Mouse (Mus musculus) MEL (cell line): ENCODE measurements around the gene Tmem181a. TPM values are rescaled to one million over a fixed set of nuclear protein-coding genes. Genes with fewer than 3 reads are reported as not detected.
"Not testable (repeated sequence)": the region's sequence is repeated elsewhere in the genome, so short reads cannot be mapped to it uniquely, and the experiment has no call there.

Source experiments
- DNase-seq: peaks from one replicate; pipeline ENCODE4 v3.0.0; 2011; ENCODE audit warnings: low read depth, low spot score
- H3K27ac ChIP-seq: 2 replicates; pipeline ENCODE4 v1.5.1; 2012; ENCODE audit warnings: low read depth, mild to moderate bottlenecking, control low read depth, low read length, moderate library complexity; ENCODE audit not compliant: control insufficient read depth
- H3K27me3 ChIP-seq, 2 experiments: fragments of 150-350 bp in 1 of 2; sonication (generic) in 1 of 2; 2 replicates each; pipeline ENCODE4 v1.6.1; 2012; ENCODE audit warnings: low read length in 2 of 2, mild to moderate bottlenecking in 2 of 2, improper control_type of control experiment in 1 of 2, moderate library complexity in 1 of 2; ENCODE audit not compliant: insufficient read depth in 2 of 2, control insufficient read depth in 1 of 2
- H3K36me3 ChIP-seq, 2 experiments: 2 replicates each; pipeline ENCODE4 v1.6.1; 2012 to 2014; ENCODE audit warnings: low read length in 2 of 2, improper control_type of control experiment in 1 of 2, inconsistent platforms in 1 of 2, mild to moderate bottlenecking in 1 of 2; ENCODE audit not compliant: insufficient read depth in 2 of 2, control insufficient read depth in 1 of 2
- H3K4me1 ChIP-seq, 2 experiments: fragments of 150-350 bp in 1 of 2; sonication (generic) in 1 of 2; 2 replicates each; pipeline ENCODE4 v1.6.1; 2012; ENCODE audit warnings: low read length in 2 of 2, improper control_type of control experiment in 1 of 2, mild to moderate bottlenecking in 1 of 2; ENCODE audit not compliant: insufficient read depth in 2 of 2, control insufficient read depth in 1 of 2
- H3K4me3 ChIP-seq, 2 experiments: fragments of 150-350 bp in 1 of 2; sonication (generic) in 1 of 2; 2 replicates each; pipeline ENCODE4 v1.5.1; 2012; ENCODE audit warnings: low read depth in 2 of 2, low read length in 2 of 2, mild to moderate bottlenecking in 2 of 2, moderate library complexity in 2 of 2, control low read depth in 1 of 2, improper control_type of control experiment in 1 of 2; ENCODE audit not compliant: control insufficient read depth in 1 of 2, insufficient read depth in 1 of 2
- H3K79me2 ChIP-seq: 2 replicates; pipeline ENCODE4 v1.6.1; 2012; ENCODE audit warnings: mild to moderate bottlenecking, low read length, moderate library complexity; ENCODE audit not compliant: control insufficient read depth, poor library complexity, insufficient read depth
- H3K9ac ChIP-seq: 2 replicates; pipeline ENCODE4 v1.6.1; 2012; ENCODE audit warnings: low read depth, mild to moderate bottlenecking, control low read depth, low read length, moderate library complexity; ENCODE audit not compliant: control insufficient read depth, poor library complexity, severe bottlenecking
- H3K9me3 ChIP-seq: fragments of 150-350 bp; sonication (generic); replicated peaks from 2 replicates; pipeline ENCODE4 v1.6.1; 2012; ENCODE audit warnings: mild to moderate bottlenecking, low read length, improper control_type of control experiment, moderate library complexity; ENCODE audit not compliant: insufficient read depth
- polyA plus RNA-seq, 2 experiments: library from polyadenylated mRNA; stranded (reverse) in 1 of 2; unstranded in 1 of 2; fragments of >175 nt in 1 of 2; fragments of >200 nt in 1 of 2; gene quantifications; 2 replicates each; pipeline versions ENCODE4 v1.2.1 to v1.2.4; 2012; ENCODE audit warnings: low replicate concordance in 2 of 2, low read depth in 1 of 2; ENCODE audit not compliant: insufficient read length in 2 of 2, insufficient read depth in 1 of 2, missing spikeins in 1 of 2
- total RNA-seq: library from RNA; depleted of rRNA; stranded (reverse); fragments of 300-350 nt; gene quantifications from 2 replicates; pipeline ENCODE4 v1.2.3, GENCODE M21; 2012

Tmem181a gene
- total and polyA plus RNA-seq, 3 experiments, result 6.5 to 25.5 (median 10.8) TPM

DNA sequence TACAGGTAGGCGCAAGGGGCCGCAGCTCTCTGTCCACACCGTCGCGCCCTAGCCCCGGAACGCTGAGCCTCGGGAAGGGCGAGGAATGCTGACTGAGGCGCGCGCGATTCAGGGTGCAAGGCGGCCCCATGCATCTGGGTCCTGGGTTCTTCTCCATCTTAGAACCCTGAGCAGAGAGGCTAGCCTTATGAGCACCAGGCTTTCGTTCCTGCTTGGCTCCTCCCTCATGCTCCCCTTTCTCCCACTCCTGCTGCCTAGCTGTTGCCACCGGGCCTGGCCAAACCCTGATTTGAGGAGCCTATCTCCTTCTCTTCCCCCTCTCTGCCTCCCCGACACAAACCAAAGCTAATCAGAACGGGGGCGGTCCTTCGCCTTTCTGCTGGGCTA, 403 bp downstream of the Tmem181a start:
- DNase-seq, H3K36me3 ChIP-seq, H3K27me3 ChIP-seq, H3K9me3 ChIP-seq, H3K79me2 ChIP-seq, H3K9ac ChIP-seq, H3K4me3 ChIP-seq, H3K27ac ChIP-seq, H3K4me1 ChIP-seq: not testable (repeated sequence)

DNA sequence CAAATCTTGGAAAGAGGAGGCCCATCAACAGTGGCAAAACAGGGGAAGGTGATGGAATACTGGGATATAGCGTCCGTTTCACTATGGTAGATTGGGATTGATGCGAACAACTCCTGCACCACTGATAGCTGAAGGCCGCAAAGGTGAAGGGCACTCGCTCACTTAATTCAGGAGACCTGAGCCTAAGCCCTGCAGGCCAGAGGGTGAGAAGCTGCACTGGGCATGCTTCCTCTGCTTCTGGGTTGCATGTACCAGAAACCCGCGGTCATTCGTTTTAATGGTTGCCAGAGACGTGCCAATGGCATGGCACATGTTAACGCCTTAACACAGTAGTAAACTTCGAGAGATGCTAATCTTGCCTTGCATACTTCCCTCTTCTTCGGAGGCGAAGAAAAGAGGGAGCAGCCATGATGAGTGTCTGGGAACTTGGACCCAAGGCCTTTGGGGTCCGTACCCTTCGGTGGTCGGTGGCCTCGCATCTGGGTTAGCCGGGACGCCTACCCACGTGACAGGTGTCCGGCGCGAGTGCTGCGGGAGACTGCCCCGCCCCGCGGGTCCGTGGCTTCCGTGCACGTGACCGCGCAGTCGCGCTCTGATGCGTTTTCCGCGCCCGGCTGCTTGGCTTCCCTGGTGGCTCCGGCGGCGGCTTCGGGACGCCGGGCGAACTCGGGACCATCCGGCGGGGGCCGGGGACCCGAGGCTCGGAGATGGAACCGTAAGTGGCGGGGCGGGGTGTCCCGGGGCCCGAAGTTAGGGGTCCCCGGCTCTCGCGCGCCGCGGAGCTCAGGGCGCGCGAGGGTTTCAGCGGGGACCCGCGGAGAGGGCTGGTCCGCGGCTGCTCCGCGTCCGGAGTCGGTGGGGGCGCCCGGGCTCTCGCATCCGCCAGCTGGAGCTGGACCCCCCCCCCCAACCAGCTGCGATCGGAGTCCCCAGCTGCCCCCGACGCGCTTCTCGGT, 13.5 kb downstream of the Tmem181a start:
- H3K27ac ChIP-seq, H3K9ac ChIP-seq, H3K9me3 ChIP-seq, H3K79me2 ChIP-seq, H3K27me3 ChIP-seq, H3K4me3 ChIP-seq, H3K36me3 ChIP-seq, DNase-seq, H3K4me1 ChIP-seq: not testable (repeated sequence)

DNA sequence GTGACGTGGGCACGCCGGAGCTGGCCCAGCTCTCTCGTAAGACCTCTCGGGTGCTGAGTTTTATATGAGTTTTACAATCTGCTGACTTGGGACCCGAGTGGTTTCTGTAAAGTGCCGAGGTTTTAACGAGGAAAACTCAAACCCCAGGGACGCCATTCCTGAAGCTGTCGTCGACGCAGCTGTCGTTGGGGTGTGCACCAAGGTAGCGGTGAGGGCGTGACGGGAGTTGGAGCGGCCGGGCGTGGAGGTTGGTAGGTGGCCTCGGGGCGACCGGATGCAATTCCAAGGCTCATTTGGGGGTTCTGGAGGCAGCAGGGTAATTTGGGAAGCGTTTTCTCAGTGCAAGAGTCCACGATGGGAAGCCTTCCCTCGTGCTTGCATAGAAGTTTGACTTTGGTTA, 14.2 kb downstream of the Tmem181a start:
- not testable (repeated sequence) for H3K79me2 ChIP-seq, H3K27me3 ChIP-seq, H3K36me3 ChIP-seq, DNase-seq, H3K9ac ChIP-seq, H3K4me3 ChIP-seq, H3K4me1 ChIP-seq, H3K9me3 ChIP-seq, H3K27ac ChIP-seq

GRCm38 (mm10) chr17:6271970-6272369, 15.3 kb downstream of the Tmem181a start:
- H3K79me2 ChIP-seq, DNase-seq, H3K9ac ChIP-seq, H3K4me3 ChIP-seq, H3K4me1 ChIP-seq, H3K27me3 ChIP-seq, H3K9me3 ChIP-seq, H3K27ac ChIP-seq, H3K36me3 ChIP-seq: not testable (repeated sequence)

GRCm38 (mm10) chr17:6274693-6275092, 18.0 kb downstream of the Tmem181a start:
- not testable (repeated sequence) for H3K79me2 ChIP-seq, H3K4me3 ChIP-seq, H3K27me3 ChIP-seq, DNase-seq, H3K4me1 ChIP-seq, H3K36me3 ChIP-seq, H3K27ac ChIP-seq, H3K9ac ChIP-seq, H3K9me3 ChIP-seq

- not testable (repeated sequence) for H3K27ac ChIP-seq, H3K27me3 ChIP-seq, H3K4me3 ChIP-seq, H3K9me3 ChIP-seq, H3K79me2 ChIP-seq, H3K4me1 ChIP-seq, H3K9ac ChIP-seq, DNase-seq, H3K36me3 ChIP-seq
Measured at GRCm38 (mm10) chr17:6279205-6279604, 22.5 kb downstream of the Tmem181a start.

DNA sequence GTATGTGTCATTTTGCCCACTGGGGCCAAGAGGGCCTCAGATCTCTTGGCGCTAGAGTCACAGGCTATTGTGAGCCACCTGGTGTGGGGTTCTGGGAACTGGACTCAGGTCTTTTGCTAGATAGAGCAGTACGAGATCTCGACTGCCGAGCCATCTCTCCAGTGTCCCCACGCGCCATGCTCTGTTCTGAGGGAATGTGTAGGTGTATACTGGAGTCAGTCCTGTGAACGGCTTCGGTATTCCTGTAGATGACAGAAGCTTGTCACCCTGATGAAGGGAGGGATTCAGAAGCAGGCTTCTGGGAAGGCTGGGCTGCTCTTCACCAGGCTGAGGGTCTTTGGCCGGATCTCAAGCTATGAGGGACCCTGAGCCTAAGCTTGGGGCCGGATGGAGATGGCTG, 23.1 kb downstream of the Tmem181a start:
- not testable (repeated sequence) for H3K79me2 ChIP-seq, H3K27ac ChIP-seq, H3K9me3 ChIP-seq, DNase-seq, H3K36me3 ChIP-seq, H3K27me3 ChIP-seq, H3K9ac ChIP-seq, H3K4me3 ChIP-seq, H3K4me1 ChIP-seq
